Mouse (Mus musculus) mammary gland, adult 2 months (tissue): ENCODE results near the gene Cfap44. TPM values are rescaled to one million over a fixed set of nuclear protein-coding genes. Genes with fewer than 3 reads are reported as not detected.

Source experiments
- polyA plus RNA-seq: library from polyadenylated mRNA; depleted of rRNA; stranded (reverse); fragments of >200 nt; gene quantifications from 2 replicates; pipeline ENCODE4 v1.2.3, GENCODE M21; 2012; ENCODE audit warnings: low replicate concordance; rRNA removed

The Cfap44 gene
- not detected in 2 replicates for polyA plus RNA-seq

DNA sequence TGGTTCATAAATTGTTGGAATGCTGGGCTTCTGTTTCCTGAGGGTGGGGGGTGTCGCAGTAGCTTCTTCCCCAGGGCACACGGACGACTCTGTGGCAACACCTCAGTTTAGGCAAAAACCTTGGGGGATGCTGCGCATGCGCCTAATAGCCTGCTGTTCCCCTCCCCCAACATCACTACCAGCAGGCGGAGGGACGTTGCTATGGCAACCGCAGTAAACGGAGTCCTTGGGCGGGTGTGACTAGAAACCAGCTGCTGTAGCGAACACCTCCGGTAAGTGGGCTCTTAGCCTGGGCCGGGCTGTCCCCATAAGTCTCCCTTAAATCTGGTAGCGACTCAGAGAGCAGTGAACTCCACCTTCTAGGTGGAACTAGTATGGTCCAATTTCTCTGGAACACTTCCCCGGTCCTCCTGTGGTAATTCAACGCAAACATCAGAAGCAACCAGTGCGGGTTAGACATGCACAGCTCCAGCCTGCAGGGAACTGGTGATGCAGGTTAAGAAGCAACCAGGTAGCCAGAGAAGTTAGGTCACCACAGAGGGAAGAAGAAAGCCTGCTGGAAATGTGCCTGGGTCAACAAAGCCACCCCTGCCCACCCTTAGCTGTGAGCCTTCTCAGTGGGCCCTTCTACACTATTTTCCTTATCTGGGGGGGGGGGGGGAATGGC is at the start of gene Cfap44:
TSS of gene Cfap44 (plus strand) at position 220 of the 667 bp plus-strand sequence.

GRCm38 (mm10) chr16:44347071-44347901 is 47.3 kb upstream of the Cfap44 start, which contains the start of gene Spice1:
Spice1 (plus strand) TSS chr16:44347121.

Other genes with a start within 250 kb of the Cfap44 start
- gene Usf3, start 221.6 kb upstream of the Cfap44 start, polyA plus RNA-seq, result 5.4 and 9.4 TPM in 2 replicates
- gene Sidt1, start 61.6 kb upstream of the Cfap44 start, polyA plus RNA-seq, result 17.9 and 18.6 TPM in 2 replicates
- gene Spice1, start 47.7 kb upstream of the Cfap44 start, polyA plus RNA-seq, result 6.8 and 8.9 TPM in 2 replicates
- 14.0 and 16.3 TPM in 2 replicates for gene Boc, start 164.1 kb downstream of the Cfap44 start, polyA plus RNA-seq